In genomic region chr6:129209785-129210446, GRCm38 (mm10) we compare ENCODE assay signal across 21 mouse cellular contexts. TPM values are rescaled to one million over a fixed set of nuclear protein-coding genes. Genes with fewer than 3 reads are reported as not detected.
DNase-seq lines count a peak whose midpoint lies in the region; ATAC-seq and TF ChIP-seq lines count a peak whose summit lies in the region.
"Had no signal": no experiment of that assay in that cellular context is flagged by ENCODE, and none has a peak within 500 bp of the region (broad histone marks: within the 10 kb centered on the region; RNA-seq: fewer than 3 reads in every experiment).

No protein-coding gene starts in this region.

- H3K9ac ChIP-seq in liver, adult 2 months (ENCODE audit: low read depth, low read length): no peak overlapping the region
- no peak overlapping the region for H3K9ac ChIP-seq in liver, postnatal 0 days (replicated peaks)
- H3K9ac ChIP-seq in intestine, postnatal 0 days (ENCODE audit: low read depth, low read length): no peak overlapping the region
- H3K9ac ChIP-seq: embryonic facial prominence, embryonic 13.5 days; forebrain, embryonic 12.5 days; hindbrain, embryonic 14.5 days had no signal

- no peak for TF ChIP-seq POLR2A in kidney, adult 2 months (IDR thresholded peaks at IDR 0.05; ENCODE audit: low read depth, low read length)
- no peak for TF ChIP-seq POLR2A in liver, adult 2 months (IDR thresholded peaks at IDR 0.05; ENCODE audit: extremely low read depth, insufficient read depth, low read length)

- no peaks in the 10 kb centered on the region for H3K27me3 ChIP-seq in kidney, adult 2 months (replicated peaks; ENCODE audit: control insufficient read depth, insufficient read depth, low read length)
- no peaks in the 10 kb centered on the region for H3K27me3 ChIP-seq in liver, adult 2 months (ENCODE audit: control insufficient read depth, insufficient read depth, low read length)
- H3K27me3 ChIP-seq in liver, postnatal 0 days (ENCODE audit: insufficient read depth, low read length): no peaks in the 10 kb centered on the region
- no peaks in the 10 kb centered on the region for H3K27me3 ChIP-seq in intestine, postnatal 0 days (replicated peaks; ENCODE audit: control insufficient read depth, insufficient read depth, low read length)
- H3K27me3 ChIP-seq: embryonic facial prominence, embryonic 13.5 days; forebrain, embryonic 12.5 days; Patski had no signal

- H3K79me2 ChIP-seq in liver, adult 2 months (ENCODE audit: control insufficient read depth, insufficient read depth, low read length): peaks cover 3% of the 10 kb centered on the region; the same call in 1 of the 2 replicates

- DNase-seq in gastrocnemius, adult 2 months: no peak
- DNase-seq in gastrocnemius, postnatal 25 days: no peak
- DNase-seq in kidney, adult 2 months: peak; percentile 73
- no peak for DNase-seq in kidney, postnatal 4 days
- no peak for DNase-seq in liver, adult 2 months (ENCODE audit: extremely low read depth, low read depth, low spot score)
- no peak for DNase-seq in liver, postnatal 0 days
- no peak for DNase-seq in yolk sac, embryonic 10.5 days (ENCODE audit: low spot score)
- DNase-seq: adrenal gland, postnatal 14 days; B cell, adult 2 months; cerebellum, adult 11-12 months; cerebellum, adult 9-10 months; cerebellum, postnatal 36 days; gastrocnemius, postnatal 14 days had no signal

- H3K4me1 ChIP-seq in kidney, adult 2 months (ENCODE audit: control insufficient read depth, insufficient read depth, low read length): peaks cover 18% of the 10 kb centered on the region
- H3K4me1 ChIP-seq in liver, adult 2 months (ENCODE audit: control insufficient read depth, insufficient read depth, low read length): peaks cover 19% of the 10 kb centered on the region
- H3K4me1 ChIP-seq in liver, postnatal 0 days (ENCODE audit: insufficient read depth): peaks cover 20% of the 10 kb centered on the region
- 0 out of 2 replicates have a peak, but pooled peaks cover 4% of the 10 kb centered on the region for H3K4me1 ChIP-seq in intestine, postnatal 0 days (replicated peaks; ENCODE audit: control insufficient read depth, insufficient read depth, low read length)
- H3K4me1 ChIP-seq: embryonic facial prominence, embryonic 13.5 days; forebrain, embryonic 12.5 days; heart, embryonic 10.5 days; hindbrain, embryonic 10.5 days had no signal

- H3K27ac ChIP-seq in gastrocnemius, adult 2 months: peak overlapping the region; percentile 31
- H3K27ac ChIP-seq in kidney, adult 2 months (ENCODE audit: insufficient read depth, low read depth, low read length): peak overlapping the region; percentile 71
- peak overlapping the region; percentile 29; the same call in 1 of the 2 replicates for H3K27ac ChIP-seq in liver, adult 2 months (replicated peaks; ENCODE audit: insufficient read depth, low read depth, low read length)
- no peak overlapping the region for H3K27ac ChIP-seq in liver, postnatal 0 days (ENCODE audit: low read depth)
- H3K27ac ChIP-seq in intestine, postnatal 0 days (ENCODE audit: low read depth, low read length): peak overlapping the region; percentile 70; the same call in 1 of the 2 replicates
- H3K27ac ChIP-seq: embryonic facial prominence, embryonic 13.5 days; forebrain, embryonic 12.5 days; heart, embryonic 10.5 days; hindbrain, embryonic 10.5 days; hindbrain, embryonic 14.5 days had no signal

- 36% methylated on average over 1 of the region's 1 CpGs for WGBS in kidney, adult 2 months
- 93% methylated on average over 1 of the region's 1 CpGs for WGBS in liver, adult 2 months
- WGBS in liver, postnatal 0 days (ENCODE audit: insufficient replicate concordance): 72% methylated on average over 1 of the region's 1 CpGs
- 73% methylated on average over 1 of the region's 1 CpGs for WGBS in intestine, postnatal 0 days

- H3K4me3 ChIP-seq in gastrocnemius, adult 2 months: no peak overlapping the region
- H3K4me3 ChIP-seq in kidney, adult 2 months (ENCODE audit: insufficient read depth, low read depth, low read length): no peak overlapping the region
- no peak overlapping the region for H3K4me3 ChIP-seq in liver, adult 2 months (ENCODE audit: insufficient read depth, low read depth, low read length)
- no peak overlapping the region for H3K4me3 ChIP-seq in liver, postnatal 0 days (ENCODE audit: low read depth, low read length)
- no peak overlapping the region for H3K4me3 ChIP-seq in intestine, postnatal 0 days (ENCODE audit: low read depth, low read length)
- H3K4me3 ChIP-seq: embryonic facial prominence, embryonic 13.5 days; forebrain, embryonic 12.5 days; heart, embryonic 10.5 days; hindbrain, embryonic 10.5 days had no signal

- H3K36me3 ChIP-seq in kidney, adult 2 months (ENCODE audit: control insufficient read depth, insufficient read depth, low read length): no peaks in the 10 kb centered on the region
- H3K36me3 ChIP-seq in liver, adult 2 months (ENCODE audit: control insufficient read depth, insufficient read depth, low read length): no peaks in the 10 kb centered on the region
- H3K36me3 ChIP-seq in liver, postnatal 0 days (replicated peaks; ENCODE audit: insufficient read depth, low read length): no peaks in the 10 kb centered on the region
- H3K36me3 ChIP-seq in intestine, postnatal 0 days (ENCODE audit: control insufficient read depth, insufficient read depth): no peaks in the 10 kb centered on the region
- H3K36me3 ChIP-seq: embryonic facial prominence, embryonic 13.5 days; forebrain, embryonic 12.5 days; heart, embryonic 10.5 days; hindbrain, embryonic 10.5 days had no signal

- H3K4me2 ChIP-seq in liver, postnatal 0 days (ENCODE audit: low read depth, low read length): no peak overlapping the region
- H3K4me2 ChIP-seq in intestine, postnatal 0 days (replicated peaks; ENCODE audit: low read depth): no peak overlapping the region
- H3K4me2 ChIP-seq: embryonic facial prominence, embryonic 13.5 days; forebrain, embryonic 12.5 days; hindbrain, embryonic 14.5 days had no signal

- no peak for TF ChIP-seq EP300 in liver, postnatal 0 days (IDR thresholded peaks at IDR 0.05; ENCODE audit: low read depth)

- intact Hi-C loops in gastrocnemius, adult 2 months (cut with DNase I): no loop called here

- H3K9me3 ChIP-seq in liver, postnatal 0 days (ENCODE audit: low read length): no peaks in the 10 kb centered on the region; the same call in 1 of the 2 replicates
- no peaks in the 10 kb centered on the region for H3K9me3 ChIP-seq in intestine, postnatal 0 days (ENCODE audit: control insufficient read depth)
- H3K9me3 ChIP-seq: embryonic facial prominence, embryonic 13.5 days; forebrain, embryonic 12.5 days; heart, embryonic 10.5 days; hindbrain, embryonic 10.5 days had no signal

- no peak for ATAC-seq in liver, postnatal 0 days
- ATAC-seq in intestine, postnatal 0 days: no peak
- ATAC-seq: forebrain, embryonic 16.5 days; Patski had no signal

- no peak for TF ChIP-seq CTCF in gastrocnemius, adult 2 months (IDR thresholded peaks at IDR 0.05)
- no peak for TF ChIP-seq CTCF in kidney, adult 2 months (conservative IDR thresholded peaks at IDR 0.05; ENCODE audit: insufficient read depth, insufficient read length, low read depth, low read length)
- TF ChIP-seq CTCF in liver, adult 2 months (IDR thresholded peaks at IDR 0.05; ENCODE audit: low read depth, low read length): no peak
- no peak for TF ChIP-seq CTCF in liver, postnatal 0 days (IDR thresholded peaks at IDR 0.05; ENCODE audit: low read depth)
- TF ChIP-seq CTCF in intestine, postnatal 0 days (IDR thresholded peaks at IDR 0.05; ENCODE audit: low read depth): no peak

RNA-seq across cellular contexts. Expression of gene Clec2d, which starts 29.5 kb away (rescaled TPM):
- total RNA-seq in gastrocnemius, adult 2 months (2021): 100 to 1,000 TPM in 1 of 2 experiments, 10 to 100 TPM in 1; 73.7 to 109 TPM
- 10 to 100 TPM; 61.8 to 71.7 TPM for total RNA-seq in gastrocnemius, postnatal 25 days (2021)
- 42.9 and 67.0 TPM in 2 replicates for polyA plus RNA-seq in kidney, adult 2 months (2012; rRNA removed)
- 521 and 532 TPM in 2 replicates for total RNA-seq in liver, adult 2 months (2014; rRNA removed)
- polyA plus RNA-seq in liver, adult 2 months (2012; rRNA removed): 124 and 141 TPM in 2 replicates
- 2.3 and 3.0 TPM in 2 replicates for polyA plus RNA-seq in liver, postnatal 0 days (2015; fragmentation: Nextera tagmentation; extraction: Ambion mirVana)
- polyA plus RNA-seq in intestine, postnatal 0 days (2015; fragmentation: Nextera tagmentation; extraction: Ambion mirVana): 1.1 and 1.4 TPM in 2 replicates
- polyA plus RNA-seq: forebrain, embryonic 12.5 days; heart, embryonic 10.5 days; hindbrain, embryonic 10.5 days had no signal

Comparison
In these comparisons a context has a peak if more than half of its experiments do, and no peak if none do; other contexts are left out.
1. RNA of gene Clec2d, which starts 29.5 kb away (polyA plus RNA-seq): 124 to 141 TPM in liver, adult 2 months and 42.9 to 67.0 TPM in kidney, adult 2 months; 2.3 to 3.0 TPM in liver, postnatal 0 days and 1.1 to 1.4 TPM in intestine, postnatal 0 days; every median in the first group is over 10 times any median in the second.